Mouse (Mus musculus): ENCODE data around the gene Slc35b1. TPM values are rescaled to one million over a fixed set of nuclear protein-coding genes. Genes with fewer than 3 reads are reported as not detected.

Slc35b1 gene
- polyA plus RNA-seq, 1 experiment from 2014 or later: 128 TPM

- 94% methylated on average over 9 of the region's 9 CpGs for WGBS
- Histone ChIP-seq H3K36me3 (no peaks in the 10 kb centered on the region), H3K4me3 (no peak overlapping the region), H3K27ac (no peak overlapping the region), H3K27me3 (no peaks in the 10 kb centered on the region), H3K4me2 (replicated peaks) (no peak overlapping the region), H3K4me1 (0 out of 2 replicates have a peak, but pooled peaks cover 2% of the 10 kb centered on the region), H3K9ac (no peak overlapping the region), H3K9me3 (replicated peaks) (no peaks in the 10 kb centered on the region)
- ATAC-seq (ENCODE audit: low FRiP score): no peak
Measured at GRCm38 (mm10) chr11:95353226-95353625, 31.3 kb upstream of the Slc35b1 start.

- Histone ChIP-seq H3K27me3 (no peaks in the 10 kb centered on the region), H3K9me3 (replicated peaks) (no peaks in the 10 kb centered on the region), H3K4me3 (no peak overlapping the region), H3K4me1 (0 out of 2 replicates have a peak, but pooled peaks cover 2% of the 10 kb centered on the region), H3K36me3 (no peaks in the 10 kb centered on the region), H3K4me2 (replicated peaks) (no peak overlapping the region), H3K27ac (no peak overlapping the region), H3K9ac (no peak overlapping the region)
- WGBS: 92% methylated on average over 14 of the region's 14 CpGs
- ATAC-seq (ENCODE audit: low FRiP score): no peak
Measured at GRCm38 (mm10) chr11:95354228-95354944, 30.1 kb upstream of the Slc35b1 start.

- 90% methylated on average over 12 of the region's 12 CpGs for WGBS
- Histone ChIP-seq H3K27ac (no peak overlapping the region), H3K9me3 (replicated peaks) (no peaks in the 10 kb centered on the region), H3K4me2 (replicated peaks) (no peak overlapping the region), H3K27me3 (no peaks in the 10 kb centered on the region), H3K4me3 (no peak overlapping the region), H3K4me1 (0 out of 2 replicates have a peak, but pooled peaks cover 2% of the 10 kb centered on the region), H3K36me3 (no peaks in the 10 kb centered on the region), H3K9ac (no peak overlapping the region)
- ATAC-seq (ENCODE audit: low FRiP score): no peak
Measured at GRCm38 (mm10) chr11:95354945-95355660, 29.4 kb upstream of the Slc35b1 start.

DNA sequence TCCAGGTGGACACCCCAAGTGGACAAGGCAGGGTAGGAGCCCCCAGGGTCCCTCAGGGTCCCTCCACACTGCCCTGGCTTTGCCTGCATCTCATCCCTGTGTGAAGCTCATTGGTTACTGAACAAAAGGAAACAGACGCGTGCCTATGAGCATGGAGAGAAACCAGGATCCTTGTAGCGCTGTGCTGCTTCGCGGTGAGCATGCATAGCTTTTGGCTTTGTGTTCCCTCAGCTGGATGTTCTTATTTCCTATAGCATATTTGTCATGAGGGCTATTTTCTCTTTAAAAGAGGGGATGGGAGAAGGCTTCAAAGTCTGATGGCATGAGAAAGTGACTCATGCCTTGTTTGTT, 28.9 kb upstream of the Slc35b1 start:
- no peak overlapping the region for H3K4me3 ChIP-seq
- H3K27me3 ChIP-seq: no peaks in the 10 kb centered on the region
- WGBS: 89% methylated on average over 5 of the region's 5 CpGs
- no peak overlapping the region for H3K9ac ChIP-seq
- no peak for ATAC-seq (ENCODE audit: low FRiP score)
- no peaks in the 10 kb centered on the region for H3K36me3 ChIP-seq
- no peak overlapping the region for H3K27ac ChIP-seq
- 0 out of 2 replicates have a peak, but pooled peaks cover 2% of the 10 kb centered on the region for H3K4me1 ChIP-seq
- no peak overlapping the region for H3K4me2 ChIP-seq (replicated peaks)
- H3K9me3 ChIP-seq (replicated peaks): no peaks in the 10 kb centered on the region

- Histone ChIP-seq H3K27ac (0 out of 2 replicates have a peak overlapping the region, but pooled peaks have one; percentile 17), H3K4me3 (no peak overlapping the region), H3K27me3 (no peaks in the 10 kb centered on the region), H3K36me3 (no peaks in the 10 kb centered on the region), H3K9me3 (replicated peaks) (no peaks in the 10 kb centered on the region), H3K9ac (no peak overlapping the region), H3K4me2 (replicated peaks) (no peak overlapping the region), H3K4me1 (0 out of 2 replicates have a peak, but pooled peaks cover 2% of the 10 kb centered on the region)
- no peak for ATAC-seq (ENCODE audit: low FRiP score)
- WGBS: 89% methylated on average over 7 of the region's 7 CpGs
Measured at GRCm38 (mm10) chr11:95356039-95356438, 28.5 kb upstream of the Slc35b1 start.

- Histone ChIP-seq H3K27ac (peak overlapping the region; percentile 17; the same call in 1 of the 2 replicates), H3K4me1 (0 out of 2 replicates have a peak, but pooled peaks cover 2% of the 10 kb centered on the region), H3K4me2 (replicated peaks) (no peak overlapping the region), H3K9me3 (replicated peaks) (no peaks in the 10 kb centered on the region), H3K9ac (no peak overlapping the region), H3K27me3 (no peaks in the 10 kb centered on the region), H3K4me3 (no peak overlapping the region), H3K36me3 (no peaks in the 10 kb centered on the region)
- WGBS: 85% methylated on average over 17 of the region's 17 CpGs
- no peak for ATAC-seq (ENCODE audit: low FRiP score)
Measured at GRCm38 (mm10) chr11:95356469-95357273, 27.8 kb upstream of the Slc35b1 start.

GRCm38 (mm10) chr11:95358263-95358662, 26.2 kb upstream of the Slc35b1 start:
- Histone ChIP-seq H3K4me2 (replicated peaks) (no peak overlapping the region), H3K9ac (no peak overlapping the region), H3K27me3 (no peaks in the 10 kb centered on the region), H3K36me3 (no peaks in the 10 kb centered on the region), H3K4me1 (0 out of 2 replicates have a peak, but pooled peaks cover 2% of the 10 kb centered on the region), H3K9me3 (replicated peaks) (no peaks in the 10 kb centered on the region), H3K4me3 (no peak overlapping the region), H3K27ac (no peak overlapping the region)
- 57% methylated on average over 3 of the region's 3 CpGs for WGBS
- no peak for ATAC-seq (ENCODE audit: low FRiP score)

DNA sequence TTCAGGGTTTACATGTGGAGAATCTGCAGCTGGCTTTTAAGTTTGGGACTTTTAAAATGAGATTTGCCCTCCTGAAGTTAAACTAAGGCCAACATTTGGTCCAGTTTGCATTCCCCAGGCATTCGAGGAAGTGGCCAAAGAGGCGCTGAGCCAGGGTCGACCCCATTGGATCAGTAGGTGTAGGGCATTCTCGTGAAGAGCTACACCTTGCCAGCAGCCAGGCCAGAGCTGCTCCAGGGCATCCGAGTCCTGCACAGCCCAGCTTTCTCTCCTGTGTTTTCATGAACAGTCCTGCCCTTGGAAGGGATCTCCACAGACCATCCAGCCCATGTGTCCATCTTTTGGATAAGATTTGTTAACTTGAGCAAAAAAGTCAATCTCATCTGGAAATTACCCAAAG, 20.1 kb upstream of the Slc35b1 start:
- Histone ChIP-seq H3K9ac (no peak overlapping the region), H3K36me3 (no peaks in the 10 kb centered on the region), H3K4me3 (no peak overlapping the region), H3K27me3 (no peaks in the 10 kb centered on the region), H3K4me1 (no peaks in the 10 kb centered on the region), H3K9me3 (replicated peaks) (no peaks in the 10 kb centered on the region), H3K4me2 (replicated peaks) (no peak overlapping the region), H3K27ac (no peak overlapping the region)
- WGBS: 88% methylated on average over 5 of the region's 5 CpGs
- no peak for ATAC-seq (ENCODE audit: low FRiP score)

- no peaks in the 10 kb centered on the region for H3K36me3 ChIP-seq
- 88% methylated on average over 10 of the region's 10 CpGs for WGBS
- H3K4me3 ChIP-seq: no peak overlapping the region
- H3K4me1 ChIP-seq: no peaks in the 10 kb centered on the region
- H3K27me3 ChIP-seq: no peaks in the 10 kb centered on the region
- H3K9me3 ChIP-seq (replicated peaks): no peaks in the 10 kb centered on the region
- no peak overlapping the region for H3K9ac ChIP-seq
- no peak overlapping the region for H3K27ac ChIP-seq
- no peak overlapping the region for H3K4me2 ChIP-seq (replicated peaks)
- no peak for ATAC-seq (ENCODE audit: low FRiP score)
Measured at GRCm38 (mm10) chr11:95365596-95365995, 18.9 kb upstream of the Slc35b1 start.

DNA sequence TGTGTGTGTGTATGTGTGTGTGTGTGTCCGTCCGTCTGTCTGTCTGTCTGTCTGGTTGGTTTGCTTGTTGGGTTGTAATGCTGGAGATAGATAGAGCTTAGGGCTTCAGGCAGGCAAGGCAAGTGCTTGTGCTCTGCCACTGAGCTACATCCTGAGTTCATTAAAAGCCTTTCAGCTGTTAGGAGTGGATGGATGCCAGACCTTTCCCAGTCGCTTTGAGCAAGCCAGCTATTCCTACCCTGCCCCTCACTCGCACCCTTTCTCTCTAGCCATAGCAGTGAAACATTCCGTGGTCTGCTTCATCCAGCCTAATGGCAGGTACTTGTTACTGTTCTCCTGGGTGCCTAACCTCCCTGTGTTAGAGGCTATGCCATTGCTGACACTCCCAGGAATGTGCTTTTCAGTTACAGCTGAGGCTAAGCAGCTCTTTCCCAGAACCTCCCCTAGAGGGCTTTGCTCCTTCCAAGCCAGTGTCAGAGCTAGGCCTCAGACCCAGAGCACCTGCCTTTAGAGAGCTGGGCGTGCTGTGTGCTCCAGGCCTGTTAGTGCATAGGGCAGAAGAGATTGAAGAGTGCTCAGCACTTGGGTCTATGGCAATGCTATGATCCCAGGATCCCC, 18.1 kb upstream of the Slc35b1 start:
- ATAC-seq (ENCODE audit: low FRiP score): no peak
- 90% methylated on average over 6 of the region's 6 CpGs for WGBS

GRCm38 (mm10) chr11:95367011-95367735, 17.3 kb upstream of the Slc35b1 start:
- H3K27ac ChIP-seq: no peak overlapping the region
- 83% methylated on average over 8 of the region's 8 CpGs for WGBS
- no peak for ATAC-seq (ENCODE audit: low FRiP score)
- no peak overlapping the region for H3K9ac ChIP-seq
- no peak overlapping the region for H3K4me3 ChIP-seq
- H3K27me3 ChIP-seq: no peaks in the 10 kb centered on the region
- H3K4me1 ChIP-seq: no peaks in the 10 kb centered on the region
- H3K4me2 ChIP-seq (replicated peaks): no peak overlapping the region
- no peaks in the 10 kb centered on the region for H3K9me3 ChIP-seq (replicated peaks)
- 0 out of 2 replicates have a peak, but pooled peaks cover under 1% of the 10 kb centered on the region for H3K36me3 ChIP-seq

More for the DNA sequence above, 18.1 kb upstream of the Slc35b1 start:
- Histone ChIP-seq H3K36me3 (no peaks in the 10 kb centered on the region), H3K4me3 (no peak overlapping the region), H3K4me2 (replicated peaks) (no peak overlapping the region), H3K9ac (no peak overlapping the region), H3K4me1 (no peaks in the 10 kb centered on the region), H3K27me3 (no peaks in the 10 kb centered on the region), H3K9me3 (replicated peaks) (no peaks in the 10 kb centered on the region), H3K27ac (no peak overlapping the region)

Data from hindbrain, embryonic 12.5 days (tissue).